15 mouse cellular contexts compared by ENCODE assay signal in genomic region chr16:96620861-96621260, GRCm38 (mm10).
DNase-seq lines count a peak whose midpoint lies in the region; ATAC-seq and TF ChIP-seq lines count a peak whose summit lies in the region.
"Had no signal": no experiment of that assay in that cellular context is flagged by ENCODE, and none has a peak within 500 bp of the region (broad histone marks: within the 10 kb centered on the region; RNA-seq: fewer than 3 reads in every experiment).

No protein-coding gene starts in this region.

- no peaks in the 10 kb centered on the region for H3K9me3 ChIP-seq in forebrain, embryonic 15.5 days
- H3K9me3 ChIP-seq in forebrain, embryonic 12.5 days = no peaks in the 10 kb centered on the region
- H3K9me3 ChIP-seq in midbrain, embryonic 16.5 days (replicated peaks; ENCODE audit: control insufficient read depth, low read length, poor library complexity, severe bottlenecking) = no peaks in the 10 kb centered on the region
- H3K9me3 ChIP-seq: embryonic facial prominence, embryonic 10.5 days; limb, embryonic 12.5 days; stomach, embryonic 15.5 days had no signal

- peaks cover 44% of the 10 kb centered on the region for H3K4me1 ChIP-seq in forebrain, embryonic 15.5 days
- H3K4me1 ChIP-seq in forebrain, embryonic 12.5 days = peaks cover 7% of the 10 kb centered on the region
- H3K4me1 ChIP-seq in cerebellum, adult 2 months (ENCODE audit: control insufficient read depth, insufficient read depth, low read length) = peaks cover 12% of the 10 kb centered on the region
- H3K4me1 ChIP-seq in midbrain, embryonic 16.5 days (ENCODE audit: control insufficient read depth, insufficient read depth, low read length) = 0 out of 2 replicates have a peak, but pooled peaks cover 2% of the 10 kb centered on the region
- H3K4me1 ChIP-seq: embryonic facial prominence, embryonic 10.5 days; stomach, embryonic 15.5 days had no signal

- ATAC-seq in forebrain, embryonic 15.5 days (replicated peaks) = no peak
- ATAC-seq in forebrain, embryonic 12.5 days (ENCODE audit: low FRiP score) = no peak
- no peak for ATAC-seq in midbrain, embryonic 16.5 days
- ATAC-seq: activated CD4-positive, CD25-positive, alpha-beta regulatory T cell, adult 4 months had no signal

- TF ChIP-seq CTCF in left cerebral cortex, adult 2 months (IDR thresholded peaks at IDR 0.05) = no peak
- TF ChIP-seq CTCF in cerebellum, adult 2 months (IDR thresholded peaks at IDR 0.05; ENCODE audit: borderline replicate concordance, insufficient read depth, low read depth, low read length) = no peak

- no peaks in the 10 kb centered on the region for H3K27me3 ChIP-seq in forebrain, embryonic 15.5 days
- H3K27me3 ChIP-seq in forebrain, embryonic 12.5 days = no peaks in the 10 kb centered on the region
- no peaks in the 10 kb centered on the region for H3K27me3 ChIP-seq in cerebellum, adult 2 months (ENCODE audit: control insufficient read depth, insufficient read depth, low read length)
- H3K27me3 ChIP-seq in midbrain, embryonic 16.5 days (ENCODE audit: control insufficient read depth, insufficient read depth, low read depth, low read length) = no peaks in the 10 kb centered on the region
- H3K27me3 ChIP-seq: limb, embryonic 12.5 days; stomach, embryonic 15.5 days had no signal

- no peak for DNase-seq in left cerebral cortex, adult 2 months (ENCODE audit: extremely low spot score in 1 of 2, low spot score in 2 of 2)
- DNase-seq in left cerebral cortex, adult 18-20 months (ENCODE audit: low spot score in 2 of 2) = no peak
- peak; percentile 50 to 71 for DNase-seq in cerebellum, adult 2 months
- no peak for DNase-seq in spleen, postnatal 4 days (ENCODE audit: low spot score in 2 of 2)
- DNase-seq: kidney, adult 8-10 months; kidney, postnatal 4 days had no signal

- 62% methylated on average over 6 of the region's 6 CpGs for WGBS in forebrain, embryonic 15.5 days
- WGBS in forebrain, embryonic 12.5 days = 90% methylated on average over 6 of the region's 6 CpGs
- WGBS in cerebellum, adult 2 months = 15% methylated on average over 6 of the region's 6 CpGs
- 76% methylated on average over 6 of the region's 6 CpGs for WGBS in midbrain, embryonic 16.5 days

- no peak overlapping the region for H3K9ac ChIP-seq in forebrain, embryonic 15.5 days (replicated peaks)
- no peak overlapping the region for H3K9ac ChIP-seq in forebrain, embryonic 12.5 days
- no peak overlapping the region for H3K9ac ChIP-seq in midbrain, embryonic 16.5 days (ENCODE audit: low read depth, low read length)
- H3K9ac ChIP-seq: limb, embryonic 12.5 days; liver, embryonic 14.5 days; stomach, embryonic 15.5 days had no signal

- H3K4me3 ChIP-seq in forebrain, embryonic 15.5 days = no peak overlapping the region
- no peak overlapping the region for H3K4me3 ChIP-seq in forebrain, embryonic 12.5 days (replicated peaks)
- no peak overlapping the region for H3K4me3 ChIP-seq in left cerebral cortex, adult 2 months
- no peak overlapping the region for H3K4me3 ChIP-seq in cerebellum, adult 2 months (replicated peaks; ENCODE audit: insufficient read depth, low read depth, low read length)
- no peak overlapping the region for H3K4me3 ChIP-seq in midbrain, embryonic 16.5 days (ENCODE audit: low read depth, low read length)
- H3K4me3 ChIP-seq: embryonic facial prominence, embryonic 10.5 days; erythroblast, embryonic 14.5 days; limb, embryonic 12.5 days; stomach, embryonic 15.5 days had no signal

- H3K27ac ChIP-seq in forebrain, embryonic 15.5 days (replicated peaks) = peak overlapping the region; percentile 63
- no peak overlapping the region for H3K27ac ChIP-seq in forebrain, embryonic 12.5 days
- peak overlapping the region; percentile 17; the same call in 1 of the 2 replicates for H3K27ac ChIP-seq in left cerebral cortex, adult 2 months
- H3K27ac ChIP-seq in cerebellum, adult 2 months (ENCODE audit: insufficient read depth, low read length) = no peak overlapping the region
- peak overlapping the region; percentile 12; the same call in 1 of the 2 replicates for H3K27ac ChIP-seq in midbrain, embryonic 16.5 days (ENCODE audit: low read length)
- H3K27ac ChIP-seq: embryonic facial prominence, embryonic 10.5 days; limb, embryonic 12.5 days; liver, embryonic 14.5 days; stomach, embryonic 15.5 days had no signal

- TF ChIP-seq POLR2A in cerebellum, adult 2 months (IDR thresholded peaks at IDR 0.05; ENCODE audit: borderline replicate concordance, insufficient read depth, low read length) = no peak

- peaks cover 4% of the 10 kb centered on the region; the same call in 1 of the 2 replicates for H3K36me3 ChIP-seq in forebrain, embryonic 15.5 days
- no peaks in the 10 kb centered on the region for H3K36me3 ChIP-seq in forebrain, embryonic 12.5 days (replicated peaks)
- H3K36me3 ChIP-seq in midbrain, embryonic 16.5 days (ENCODE audit: control insufficient read depth, insufficient read depth, low read length) = peaks cover 2% of the 10 kb centered on the region; the same call in 1 of the 2 replicates
- H3K36me3 ChIP-seq: embryonic facial prominence, embryonic 10.5 days; limb, embryonic 12.5 days; stomach, embryonic 15.5 days had no signal

- H3K4me2 ChIP-seq in forebrain, embryonic 15.5 days (replicated peaks) = no peak overlapping the region
- H3K4me2 ChIP-seq in forebrain, embryonic 12.5 days = no peak overlapping the region
- H3K4me2 ChIP-seq in midbrain, embryonic 16.5 days (ENCODE audit: low read length) = no peak overlapping the region
- H3K4me2 ChIP-seq: limb, embryonic 12.5 days; stomach, embryonic 15.5 days had no signal

- intact Hi-C loops in left cerebral cortex, adult 2 months (cut with DNase I) = no loop called here

Comparison
In these comparisons a context has a peak if more than half of its experiments do, and no peak if none do; other contexts are left out.
1. H3K27ac ChIP-seq: peak in forebrain, embryonic 15.5 days (single experiment), left cerebral cortex, adult 2 months (single experiment) and midbrain, embryonic 16.5 days (single experiment); none in forebrain, embryonic 12.5 days (single experiment) and cerebellum, adult 2 months (single experiment).
2. DNase-seq: peak in cerebellum, adult 2 months (2 of 2); none in left cerebral cortex, adult 2 months (0 of 2), left cerebral cortex, adult 18-20 months (0 of 2) and spleen, postnatal 4 days (0 of 2).